Comparison of ENCODE assay signal across 35 mouse cellular contexts in genomic region chr3:30038545-30038944, GRCm38 (mm10).
"Had no signal": no experiment of that assay in that cellular context is flagged by ENCODE, and none has a peak within 500 bp of the region (broad histone marks: within the 10 kb centered on the region; RNA-seq: fewer than 3 reads in every experiment).

No protein-coding gene starts in this region.

- H3K9me3 ChIP-seq: heart, embryonic 10.5 days; heart, embryonic 13.5 days; heart, embryonic 15.5 days; hindbrain, embryonic 10.5 days; hindbrain, embryonic 12.5 days; hindbrain, embryonic 13.5 days; hindbrain, embryonic 15.5 days; intestine, embryonic 15.5 days; kidney, embryonic 15.5 days had no signal

- ATAC-seq: hindbrain, embryonic 16.5 days; hindbrain, postnatal 0 days; inflammation-experienced regulatory T-cells, adult 6 months; intestine, embryonic 15.5 days; intestine, embryonic 16.5 days; intestine, postnatal 0 days had no signal

- DNase-seq: heart, adult 2 months; heart, postnatal 10 days; heart, postnatal 14 days; heart, postnatal 36 days; heart, postnatal 4 days; kidney, adult 11 months; kidney, adult 18-20 months; kidney, adult 2 months; kidney, adult 8-10 months; kidney, adult 9 months; kidney, postnatal 10 days; kidney, postnatal 14 days; kidney, postnatal 25 days; kidney, postnatal 36 days; kidney, postnatal 4 days; layer of hippocampus, adult 9-11 months had no signal

- H3K4me1 ChIP-seq: heart, embryonic 10.5 days; heart, embryonic 12.5 days; heart, embryonic 13.5 days; heart, embryonic 15.5 days; hindbrain, embryonic 10.5 days; hindbrain, embryonic 12.5 days; hindbrain, embryonic 13.5 days; hindbrain, embryonic 15.5 days; intestine, embryonic 15.5 days; kidney, embryonic 15.5 days had no signal

- H3K4me2 ChIP-seq: heart, embryonic 11.5 days; heart, embryonic 12.5 days; heart, embryonic 13.5 days; heart, embryonic 15.5 days; hindbrain, embryonic 12.5 days; hindbrain, embryonic 13.5 days; hindbrain, embryonic 14.5 days; hindbrain, embryonic 15.5 days; intestine, embryonic 15.5 days; kidney, embryonic 15.5 days had no signal

- H3K27me3 ChIP-seq: heart, embryonic 12.5 days; heart, embryonic 13.5 days; heart, embryonic 15.5 days; hindbrain, embryonic 12.5 days; hindbrain, embryonic 13.5 days; hindbrain, embryonic 15.5 days; intestine, embryonic 15.5 days; kidney, embryonic 15.5 days had no signal

- H3K9ac ChIP-seq: heart, embryonic 12.5 days; heart, embryonic 13.5 days; heart, embryonic 15.5 days; hindbrain, embryonic 12.5 days; hindbrain, embryonic 13.5 days; hindbrain, embryonic 14.5 days; hindbrain, embryonic 15.5 days; intestine, embryonic 15.5 days; kidney, embryonic 15.5 days had no signal

- H3K36me3 ChIP-seq: heart, embryonic 10.5 days; heart, embryonic 12.5 days; heart, embryonic 13.5 days; heart, embryonic 15.5 days; hindbrain, embryonic 10.5 days; hindbrain, embryonic 12.5 days; hindbrain, embryonic 13.5 days; hindbrain, embryonic 15.5 days; intestine, embryonic 15.5 days; kidney, embryonic 15.5 days had no signal

- H3K27ac ChIP-seq: heart, adult 2 months; heart, embryonic 10.5 days; heart, embryonic 13.5 days; heart, embryonic 15.5 days; hindbrain, embryonic 10.5 days; hindbrain, embryonic 12.5 days; hindbrain, embryonic 13.5 days; hindbrain, embryonic 14.5 days; hindbrain, embryonic 15.5 days; hindbrain, postnatal 0 days; intestine, embryonic 15.5 days; kidney, embryonic 15.5 days; kidney, postnatal 0 days; layer of hippocampus, adult 2 months had no signal

- H3K4me3 ChIP-seq: heart, adult 2 months; heart, embryonic 10.5 days; heart, embryonic 12.5 days; heart, embryonic 13.5 days; heart, embryonic 15.5 days; hindbrain, embryonic 10.5 days; hindbrain, embryonic 12.5 days; hindbrain, embryonic 13.5 days; hindbrain, embryonic 15.5 days; intestine, embryonic 15.5 days; kidney, embryonic 15.5 days; layer of hippocampus, adult 2 months had no signal
